Mouse (Mus musculus) kidney, postnatal 4 days (tissue): ENCODE measurements at regions not wholly inside any gene's neighbourhood (a gene's known extent, or its start where the extent isn't known, plus 50 kb on each side); places are given as distances from the start of the nearest gene placed in this dataset.

ENCODE experiments used
- DNase-seq, 2 experiments: peaks; one replicate each; pipeline ENCODE4 v3.0.0; 2021; ENCODE audit warnings: mixed read lengths in 2 of 2

DNA sequence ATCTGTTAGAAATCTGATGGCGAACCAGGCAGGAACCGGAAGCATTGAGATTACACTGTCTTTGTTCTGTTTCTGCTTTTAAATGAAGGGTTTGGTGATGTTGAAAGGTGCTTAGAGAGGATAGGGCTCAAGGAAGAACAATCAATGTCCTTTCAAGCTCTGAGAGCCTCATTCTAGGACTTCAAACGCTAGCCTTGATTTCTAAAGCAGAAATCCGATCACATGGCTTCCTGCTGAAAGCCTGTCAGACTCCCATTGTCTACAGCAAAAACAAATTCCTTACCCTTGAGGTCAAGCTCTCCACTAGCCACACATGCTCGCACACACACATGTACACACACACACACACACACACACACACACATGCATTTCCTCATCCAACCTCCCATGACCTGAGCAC, 215.3 kb upstream of the Zfp637 start:
- DNase-seq: no peak

DNA sequence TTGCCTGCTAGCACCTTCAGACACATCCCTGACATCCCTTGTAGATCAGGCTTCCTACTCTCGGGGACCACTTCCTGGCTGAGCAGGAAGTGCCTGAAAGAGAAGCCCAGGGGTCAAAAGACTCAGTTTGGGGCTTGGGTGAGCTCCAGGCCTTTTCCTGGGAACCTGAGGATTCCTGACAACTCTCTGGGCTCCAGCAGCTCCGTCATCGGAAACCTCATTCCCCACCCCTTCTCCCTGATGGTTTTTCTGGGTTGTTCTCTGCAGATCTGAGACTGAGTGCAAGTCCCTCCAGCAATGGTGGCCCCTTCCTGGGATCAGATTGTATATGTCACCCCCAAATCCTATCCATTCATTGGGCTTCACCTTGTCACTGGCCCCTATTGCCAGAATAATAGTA, 213.5 kb upstream of the Zfp637 start:
- DNase-seq: no peak

DNA sequence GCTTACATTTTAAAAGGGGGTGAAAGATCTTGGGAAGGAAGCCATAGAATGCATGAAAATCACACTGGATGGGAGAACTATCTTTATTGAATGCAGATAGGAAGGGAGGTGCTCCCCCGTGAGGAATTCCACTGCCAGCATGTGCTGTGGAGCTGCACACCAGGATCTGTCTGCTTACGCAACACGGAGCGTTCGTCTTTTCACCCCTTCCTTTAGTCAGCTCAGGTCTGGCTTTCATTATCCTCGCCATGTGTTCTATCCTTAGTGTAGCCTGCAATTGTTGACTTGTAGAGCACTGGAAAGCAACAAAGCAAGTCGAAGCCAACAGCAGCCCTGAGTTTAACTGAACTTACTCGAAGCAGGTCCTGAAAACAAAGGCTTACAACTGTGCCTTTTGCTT, 194.4 kb upstream of the Zfp637 start:
- DNase-seq: no peak

DNA sequence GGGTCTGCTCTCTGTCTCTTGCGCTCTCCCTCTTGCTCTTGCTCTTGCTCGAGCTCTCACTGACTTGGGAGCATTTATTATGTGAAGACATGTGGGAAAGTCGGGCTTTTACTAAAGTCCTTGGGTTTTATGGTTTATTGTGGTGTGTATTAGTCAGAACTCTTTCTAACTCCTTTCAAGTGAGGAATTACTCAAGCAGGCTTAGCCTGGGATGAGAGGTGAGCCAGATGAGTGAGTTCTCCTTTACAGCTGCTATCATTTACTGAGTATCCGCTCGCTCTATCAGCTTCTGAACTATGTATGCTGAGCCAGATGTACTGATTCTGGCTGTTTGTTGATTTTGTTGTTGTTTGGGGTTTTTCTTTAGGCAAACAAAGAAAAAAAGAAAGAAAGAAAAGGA, 190.4 kb upstream of the Zfp637 start:
- no peak for DNase-seq

DNA sequence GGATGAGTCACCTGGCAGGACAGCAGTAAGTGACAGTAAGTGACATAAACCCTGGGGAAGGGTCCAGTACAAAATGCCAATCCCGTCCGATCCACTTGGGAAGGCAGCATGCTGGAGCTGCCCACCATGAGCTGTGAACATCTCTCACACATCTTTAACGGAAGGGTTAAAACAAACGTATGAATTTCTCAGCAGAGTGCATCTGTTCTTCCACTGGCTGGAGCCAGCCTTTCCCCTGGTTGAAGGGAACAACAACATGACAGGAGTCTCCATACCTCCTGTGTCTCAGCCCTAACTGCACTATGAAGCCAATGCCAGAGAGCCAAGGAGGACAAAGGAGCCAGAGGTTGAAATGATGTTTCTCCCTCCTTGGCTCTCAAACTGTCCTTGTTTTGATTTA, 189.4 kb upstream of the Zfp637 start:
- no peak for DNase-seq

DNA sequence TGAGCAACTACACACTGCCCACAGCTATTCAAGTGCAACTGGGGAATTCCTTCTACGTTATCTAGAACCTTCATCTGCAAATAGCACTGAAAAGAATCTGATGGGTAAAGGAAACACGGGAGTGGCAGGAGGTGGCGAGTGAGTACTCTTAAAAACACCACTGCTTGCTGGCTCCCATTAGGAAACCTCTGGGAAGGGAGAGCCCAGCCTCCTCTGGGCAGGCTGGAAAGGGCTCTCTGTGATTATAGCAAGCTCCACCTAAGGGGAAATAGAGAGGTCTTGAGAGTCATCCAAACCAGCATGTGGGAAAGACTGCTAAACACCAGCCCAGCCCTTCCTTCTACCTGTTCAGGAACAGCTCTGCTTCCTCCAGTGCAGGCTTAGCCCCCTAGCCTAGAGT, 189.0 kb upstream of the Zfp637 start:
- no peak for DNase-seq

DNA sequence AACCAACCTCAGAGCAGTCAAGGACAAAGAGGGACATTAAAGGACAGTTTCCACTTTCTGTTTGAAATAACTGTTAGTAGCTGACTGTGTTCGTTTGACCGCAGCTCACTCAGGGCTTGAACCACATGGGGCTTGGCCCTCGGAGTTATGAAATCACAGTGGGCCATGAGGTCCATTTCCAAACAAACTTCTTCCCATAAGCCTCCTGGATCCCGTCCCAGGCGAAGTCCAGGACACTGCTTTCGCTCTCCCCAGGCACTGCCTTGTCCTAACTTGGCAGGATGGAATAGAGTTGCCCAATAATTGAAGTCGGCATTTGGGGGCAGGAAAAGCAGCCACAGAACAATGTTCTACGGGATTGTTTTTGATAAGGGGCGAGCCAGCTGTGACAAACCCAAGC, 188.1 kb upstream of the Zfp637 start:
- peak in 1 of 2 experiments; percentile 32 for DNase-seq

DNA sequence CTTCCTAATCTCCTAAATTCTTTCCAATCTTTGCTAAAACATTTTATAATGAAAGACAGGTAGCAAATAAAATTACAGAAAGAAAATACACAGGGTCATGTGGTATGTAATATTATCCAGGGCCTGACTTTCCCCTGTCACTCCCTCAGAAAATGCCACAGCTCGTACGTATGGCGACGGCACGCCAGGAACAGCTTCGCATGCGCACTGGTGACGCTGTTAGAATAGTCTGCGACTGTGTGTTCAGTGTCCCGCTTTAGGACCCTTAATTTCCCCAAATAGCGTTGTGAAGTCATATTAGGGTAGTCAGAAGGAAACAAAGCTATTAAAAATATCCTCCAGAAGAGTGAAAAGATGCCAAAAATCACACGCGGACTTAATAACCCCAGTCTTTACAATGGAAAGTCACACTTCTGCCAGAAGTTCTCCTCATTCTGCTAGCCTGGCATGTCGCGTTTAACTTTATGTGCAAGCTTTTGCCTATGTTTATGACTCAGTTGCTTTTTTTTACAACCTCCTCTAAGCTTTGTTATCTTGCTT, 187.0 kb upstream of the Zfp637 start:
- no peak for DNase-seq

DNA sequence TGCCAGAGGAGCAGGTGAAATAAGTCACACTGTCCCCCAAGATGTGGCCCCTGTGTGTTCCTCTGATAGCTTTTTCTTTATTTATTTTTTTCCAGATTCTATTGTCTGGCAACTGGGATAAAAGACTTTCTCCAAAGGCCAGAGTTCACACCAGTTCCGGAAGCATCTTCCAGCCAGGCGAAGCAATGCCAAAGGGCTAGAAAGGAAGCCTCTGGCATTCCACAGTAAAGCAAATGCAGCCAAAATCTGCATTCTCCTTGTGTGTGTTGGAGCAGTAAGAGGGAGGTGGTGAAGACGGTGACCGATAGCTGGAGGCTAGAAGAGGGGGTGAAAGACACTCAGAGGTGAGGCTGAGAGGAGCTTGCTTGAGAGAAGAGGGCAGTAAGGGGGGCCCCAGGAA, 185.0 kb upstream of the Zfp637 start:
- DNase-seq: no peak

DNA sequence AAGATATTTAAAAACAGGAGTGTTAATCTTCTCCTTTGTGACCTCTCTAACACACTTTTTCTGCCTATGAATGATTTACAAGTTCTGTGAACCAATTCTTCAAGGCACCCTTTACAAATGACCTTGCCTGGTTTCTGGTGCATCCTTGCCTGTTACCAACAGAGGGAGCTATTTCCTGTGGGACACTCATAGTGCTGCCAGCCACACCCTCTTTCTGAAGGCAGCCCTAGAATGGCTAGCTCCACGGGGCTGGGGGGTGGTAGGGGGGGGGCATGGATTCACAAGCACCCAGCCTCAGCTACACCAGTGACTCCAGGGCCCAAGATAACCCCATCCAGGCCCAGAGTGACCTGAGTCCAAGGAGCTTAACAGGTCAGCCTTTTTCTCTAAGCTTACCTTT, 180.4 kb upstream of the Zfp637 start:
- peak; percentile 46 to 61 for DNase-seq

DNA sequence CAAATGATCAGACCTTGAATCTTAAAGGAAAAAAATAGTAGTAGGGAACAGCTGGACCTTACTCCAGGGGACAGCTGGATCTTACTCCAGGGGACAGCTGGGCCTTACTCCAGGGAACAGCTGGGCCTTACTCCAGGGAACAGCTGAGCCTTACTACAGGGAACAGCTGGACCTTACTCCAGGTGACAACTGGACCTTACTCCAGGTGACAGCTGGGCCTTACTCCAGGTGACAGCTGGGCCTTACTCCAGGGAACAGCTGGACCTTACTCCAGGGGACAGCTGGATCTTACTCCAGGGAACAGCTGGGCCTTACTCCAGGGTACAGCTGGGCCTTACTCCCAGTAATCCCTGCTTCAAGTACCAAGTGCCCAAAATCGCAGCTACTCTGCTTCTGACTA, 178.3 kb upstream of the Zfp637 start:
- no peak for DNase-seq

DNA sequence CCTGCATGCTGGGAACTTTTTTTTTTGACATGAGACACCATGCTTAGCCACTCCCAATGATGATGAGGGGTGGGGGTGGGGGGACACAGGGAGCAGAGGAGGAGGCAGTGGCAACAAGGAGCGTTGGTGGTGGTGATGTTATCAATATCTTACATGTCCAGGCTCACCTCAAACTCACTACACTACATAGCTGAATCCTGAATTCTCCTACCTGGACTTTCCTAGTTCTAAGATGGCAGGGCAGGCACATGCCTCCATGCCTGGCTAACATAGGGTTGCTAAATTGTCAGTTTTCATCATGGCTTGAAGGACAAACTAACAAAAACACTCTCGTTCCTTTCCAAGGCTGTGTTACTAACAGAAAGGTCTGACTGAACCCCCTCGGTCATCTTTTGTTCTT, 170.6 kb upstream of the Zfp637 start:
- no peak for DNase-seq

DNA sequence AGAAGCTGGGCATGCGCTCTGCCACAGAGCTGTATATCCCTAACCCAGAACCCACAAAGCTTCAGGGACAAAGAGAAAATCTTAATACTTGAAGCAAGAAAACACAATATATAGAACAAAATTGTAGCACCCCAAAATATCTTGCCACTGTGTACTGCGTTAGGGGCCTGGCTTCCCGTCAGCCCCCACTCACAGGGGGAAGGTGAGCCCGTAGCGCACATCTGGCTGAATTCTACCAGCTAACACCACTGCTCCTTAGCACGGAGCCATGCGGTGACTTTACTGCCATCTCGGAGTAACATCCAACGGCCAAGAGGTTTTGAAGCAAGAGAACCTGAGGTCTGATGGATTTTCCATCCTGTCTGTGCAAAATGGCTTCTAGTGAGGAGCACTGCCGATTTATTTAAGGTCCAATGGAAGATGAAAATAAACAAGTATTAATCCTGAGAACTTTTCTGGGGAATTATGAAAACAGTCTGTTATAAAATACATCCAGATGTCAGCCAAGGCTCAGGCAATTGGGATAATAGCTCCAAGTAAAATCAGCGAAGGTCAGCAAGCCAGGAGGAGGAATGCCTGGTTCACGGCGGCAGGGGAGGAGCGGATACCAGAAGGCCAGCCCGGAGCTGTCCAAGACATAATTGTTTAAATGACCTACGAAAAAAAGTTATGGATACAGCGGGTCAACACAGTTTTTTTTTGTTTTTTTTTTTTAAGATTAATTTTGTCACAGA, 170.0 kb upstream of the Zfp637 start:
- peak; percentile 38 to 55 for DNase-seq

DNA sequence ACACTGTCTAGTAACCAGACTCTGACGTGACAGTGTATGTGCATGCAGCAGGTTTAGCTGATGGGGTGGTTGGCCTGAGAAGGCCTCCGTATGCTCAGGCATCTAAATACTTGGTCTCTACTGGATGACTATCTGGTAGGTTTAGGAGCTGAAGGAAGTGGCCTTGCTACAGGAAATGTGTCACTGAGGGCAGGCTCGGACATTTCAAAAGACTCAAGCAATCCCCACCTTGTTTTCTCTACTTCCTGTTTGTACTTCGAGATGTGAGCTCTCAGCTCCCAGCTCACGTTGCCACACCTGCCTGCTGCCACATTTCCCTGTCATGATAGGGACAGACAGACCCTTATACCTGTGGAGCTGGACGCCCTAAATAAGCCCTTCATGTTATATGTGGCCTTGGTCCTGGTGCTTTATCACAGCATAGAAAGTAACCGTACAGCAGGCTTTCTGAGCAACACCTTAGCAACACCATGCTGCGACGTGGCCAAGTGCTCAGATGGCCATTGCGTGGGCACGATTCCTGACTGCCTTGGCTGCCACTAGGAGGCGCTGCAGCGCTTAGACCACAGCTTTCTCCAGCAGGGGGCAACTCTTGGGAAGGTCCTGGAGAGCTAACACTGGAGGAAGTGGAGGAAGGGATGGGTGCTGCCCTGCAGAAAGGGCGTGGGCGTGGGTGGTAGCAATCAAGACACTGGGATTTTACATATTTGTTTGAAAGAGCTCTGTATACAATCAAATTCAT, 165.8 kb upstream of the Zfp637 start:
- peak; percentile 56 to 64 for DNase-seq

DNA sequence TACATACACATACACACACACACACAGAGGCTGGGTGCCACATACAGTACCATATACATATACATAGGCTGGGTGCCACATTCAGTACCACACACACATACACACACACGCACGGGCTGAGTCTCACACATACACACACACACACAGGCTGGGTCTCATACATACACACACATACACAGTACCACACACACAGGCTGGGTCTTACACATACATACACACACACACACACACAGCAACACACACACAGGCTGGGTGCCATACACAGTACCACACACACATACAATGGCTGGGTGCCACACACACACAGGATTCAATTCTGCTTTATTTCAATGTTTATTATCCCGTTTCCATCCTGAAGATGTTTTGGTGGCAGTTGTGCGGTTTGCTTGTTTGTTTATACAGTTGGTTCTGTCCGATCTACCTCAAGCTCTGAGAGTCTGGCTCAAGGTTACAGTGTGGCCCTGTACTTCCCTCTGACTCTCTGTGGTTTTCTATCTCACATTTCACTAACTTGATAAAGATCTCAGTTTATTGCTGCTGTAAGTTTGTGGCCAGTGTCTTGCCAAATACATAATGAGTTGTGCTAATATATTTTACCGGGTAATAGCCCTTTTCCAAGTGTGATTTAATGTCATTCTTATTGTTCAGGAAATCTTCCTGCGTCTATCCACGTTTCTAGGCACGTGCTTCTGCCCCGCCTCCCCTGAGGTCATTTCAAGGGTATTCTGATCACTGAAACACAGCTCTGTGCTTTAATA, 164.7 kb upstream of the Zfp637 start:
- DNase-seq: peak; percentile 56 to 66

DNA sequence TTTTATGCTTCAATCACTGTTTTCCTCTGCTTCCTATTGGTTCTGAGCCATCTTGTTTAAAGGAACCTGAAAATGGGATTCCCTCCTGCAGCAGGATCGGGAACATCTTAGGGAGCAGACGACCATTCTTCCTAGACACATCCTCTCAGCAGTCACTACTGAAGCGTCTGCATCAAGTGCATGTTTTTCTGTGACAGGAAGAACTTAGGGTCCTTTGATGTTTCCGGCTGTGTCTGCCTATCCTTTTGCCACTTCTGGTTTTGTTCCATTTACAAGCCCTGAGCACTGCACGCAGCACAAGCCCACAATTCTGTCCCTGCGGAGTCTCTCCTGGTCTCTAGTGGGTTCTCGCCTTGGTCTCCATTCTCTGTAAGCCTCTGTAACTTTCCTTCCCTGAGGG, 163.9 kb upstream of the Zfp637 start:
- no peak for DNase-seq

DNA sequence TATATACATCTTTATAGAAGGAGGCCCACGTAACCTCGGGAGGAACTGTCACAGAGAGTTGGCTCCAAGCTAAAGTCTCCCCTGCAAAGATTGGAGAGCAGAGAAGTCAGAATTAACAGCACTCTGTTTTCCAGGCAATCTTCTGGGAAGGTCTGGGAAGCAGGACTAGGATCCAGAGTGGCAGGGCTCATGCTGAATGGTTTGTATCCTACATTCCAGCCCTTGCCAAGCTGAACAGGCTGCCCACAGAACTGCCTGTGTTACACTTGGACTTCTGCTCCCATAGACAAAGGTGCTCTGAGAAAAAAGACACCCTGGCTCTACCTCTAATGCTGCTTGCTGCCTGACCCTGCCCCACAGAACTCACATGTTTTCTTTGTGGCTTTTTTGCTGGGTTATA, 163.2 kb upstream of the Zfp637 start:
- DNase-seq: no peak

DNA sequence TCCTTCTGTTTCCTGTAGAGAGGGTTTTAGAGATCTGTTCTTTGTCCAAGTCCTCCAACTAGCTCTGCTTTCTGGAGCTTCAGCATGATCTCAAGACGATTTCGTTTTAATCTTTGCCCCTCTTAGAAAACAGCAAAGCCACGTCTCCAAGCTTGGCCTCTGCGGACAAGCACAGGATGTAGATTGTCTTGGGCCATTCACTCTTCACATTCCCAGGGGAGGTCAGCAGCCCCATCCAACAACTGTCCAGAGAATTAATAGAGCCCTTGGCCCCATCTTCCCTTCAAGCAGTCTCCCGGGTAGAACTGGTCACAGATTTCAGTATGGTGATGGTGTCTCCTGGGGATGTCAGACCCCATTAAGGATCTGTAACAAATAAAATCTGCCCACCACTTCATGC, 162.7 kb upstream of the Zfp637 start:
- DNase-seq: peak in 1 of 2 experiments; percentile 39

DNA sequence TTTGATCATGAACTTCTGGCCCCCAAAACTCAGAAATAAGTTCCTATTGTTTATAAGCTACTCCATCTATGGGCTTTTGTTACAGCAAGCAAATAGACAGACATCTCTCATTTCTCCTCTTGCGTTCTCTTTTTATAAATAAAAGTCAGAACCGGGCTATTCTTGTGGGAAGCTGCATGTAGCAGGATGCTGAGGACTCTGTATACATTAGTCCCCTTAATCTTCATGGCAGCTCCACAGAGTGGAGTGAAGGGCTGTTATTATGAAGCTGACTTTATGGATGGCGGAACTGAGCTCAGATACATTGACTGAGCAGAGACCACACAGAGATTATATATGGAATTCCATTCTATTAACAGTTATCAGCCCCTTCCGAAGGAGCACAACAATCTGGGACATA, 162.1 kb upstream of the Zfp637 start:
- DNase-seq: no peak

DNA sequence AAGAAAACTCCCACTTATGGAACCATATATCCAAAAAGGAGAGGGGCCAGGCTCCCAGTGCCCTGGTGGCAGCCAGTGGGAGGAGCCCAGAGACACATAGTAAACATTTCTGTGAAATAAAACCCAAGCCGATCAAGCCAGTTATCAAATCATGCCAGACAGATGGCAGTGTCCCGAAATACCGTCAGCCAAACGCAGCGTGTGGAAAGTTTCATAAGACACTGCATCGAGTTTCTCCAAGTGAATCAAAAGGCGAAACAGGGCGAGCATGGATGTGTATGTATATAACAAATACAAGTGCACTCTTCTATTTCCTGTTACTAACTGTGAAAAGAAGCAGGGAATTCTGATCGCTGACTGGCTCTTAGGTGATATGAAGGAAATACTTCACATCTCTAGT, 154.8 kb upstream of the Zfp637 start:
- DNase-seq: no peak

DNA sequence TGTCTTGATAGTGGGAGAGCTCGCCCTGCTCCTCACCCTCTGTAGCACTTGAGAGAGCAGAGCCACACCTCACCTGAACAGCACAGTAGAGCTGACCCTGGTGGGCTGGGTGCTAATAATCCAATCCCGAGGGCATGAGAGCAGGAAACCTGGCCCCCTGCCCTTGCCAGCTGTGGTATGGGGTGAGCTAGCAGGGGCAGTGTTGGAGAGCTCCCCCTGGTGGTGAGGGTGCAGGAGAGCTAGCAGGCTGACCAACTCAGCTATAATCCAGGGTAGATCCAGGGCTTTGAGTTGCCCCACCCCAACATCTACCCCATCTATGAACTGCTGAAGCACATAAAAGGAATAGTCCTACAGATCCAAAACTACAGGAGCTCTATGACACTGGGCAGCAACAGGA, 153.9 kb upstream of the Zfp637 start:
- peak; percentile 40 to 51 for DNase-seq

DNA sequence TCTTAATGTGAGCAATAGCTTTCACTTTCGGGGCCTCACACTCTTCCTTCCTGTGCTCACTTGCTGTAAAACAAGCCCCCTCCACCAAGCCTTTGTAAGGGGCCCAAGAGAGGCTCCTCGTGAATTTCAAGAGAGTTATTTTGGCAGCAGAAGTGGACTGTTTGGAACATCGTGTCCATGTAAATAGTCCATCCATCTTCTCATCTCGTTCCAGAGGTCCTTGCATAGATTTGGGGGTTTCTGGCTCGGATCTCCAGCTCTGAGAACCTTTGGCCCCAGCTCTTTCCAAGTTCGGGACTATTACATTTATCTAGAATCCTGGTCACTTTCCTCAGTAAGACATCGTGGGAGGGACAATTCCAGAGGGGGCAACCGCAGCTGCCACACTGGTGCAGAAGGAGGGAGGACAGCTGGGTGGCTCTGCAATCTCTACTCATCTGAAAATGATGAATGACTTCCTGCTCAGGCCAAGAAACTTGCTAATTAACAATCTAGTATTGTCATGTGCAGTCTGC, 152.3 kb upstream of the Zfp637 start:
- DNase-seq: peak; percentile 44 to 61

DNA sequence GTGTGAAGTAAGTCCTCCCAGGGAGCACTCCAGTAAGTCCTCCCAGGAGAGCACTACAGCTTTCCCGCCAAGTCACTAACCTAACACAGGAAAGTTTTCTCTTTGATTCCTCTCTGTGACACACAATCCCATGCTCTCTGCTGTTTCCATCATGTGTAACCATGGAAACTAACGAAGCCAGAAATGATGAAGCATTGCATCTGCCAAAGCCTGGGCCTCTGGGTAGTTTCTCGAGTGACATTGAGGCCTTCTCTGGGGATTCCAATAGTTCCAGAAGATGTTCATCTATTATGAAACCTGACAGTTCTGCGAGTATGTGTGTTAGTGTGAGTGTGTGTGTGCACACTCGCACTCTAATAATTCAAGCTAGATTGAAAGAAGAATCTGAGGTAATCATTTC, 140.7 kb upstream of the Zfp637 start:
- no peak for DNase-seq
